Mouse (Mus musculus): ENCODE measurements around the gene Acnat2.
"Not testable (repeated sequence)": the region's sequence is repeated elsewhere in the genome, so short reads cannot be mapped to it uniquely, and the experiment has no call there.

The Acnat2 gene

GRCm38 (mm10) chr4:49407957-49408356 is at the start of gene Acnat2:
Gene Acnat2, minus strand, starts transcription at chr4:49408151.
- DNase-seq (ENCODE audit: low spot score in 2 of 2), result not testable (repeated sequence)

GRCm38 (mm10) chr4:49456171-49456570 is 48.2 kb upstream of the Acnat2 start:
- no peak for DNase-seq (ENCODE audit: low spot score in 2 of 2)

- DNase-seq (ENCODE audit: low spot score in 2 of 2), result no peak
Measured at GRCm38 (mm10) chr4:49451848-49452551, 44.0 kb upstream of the Acnat2 start.

DNA sequence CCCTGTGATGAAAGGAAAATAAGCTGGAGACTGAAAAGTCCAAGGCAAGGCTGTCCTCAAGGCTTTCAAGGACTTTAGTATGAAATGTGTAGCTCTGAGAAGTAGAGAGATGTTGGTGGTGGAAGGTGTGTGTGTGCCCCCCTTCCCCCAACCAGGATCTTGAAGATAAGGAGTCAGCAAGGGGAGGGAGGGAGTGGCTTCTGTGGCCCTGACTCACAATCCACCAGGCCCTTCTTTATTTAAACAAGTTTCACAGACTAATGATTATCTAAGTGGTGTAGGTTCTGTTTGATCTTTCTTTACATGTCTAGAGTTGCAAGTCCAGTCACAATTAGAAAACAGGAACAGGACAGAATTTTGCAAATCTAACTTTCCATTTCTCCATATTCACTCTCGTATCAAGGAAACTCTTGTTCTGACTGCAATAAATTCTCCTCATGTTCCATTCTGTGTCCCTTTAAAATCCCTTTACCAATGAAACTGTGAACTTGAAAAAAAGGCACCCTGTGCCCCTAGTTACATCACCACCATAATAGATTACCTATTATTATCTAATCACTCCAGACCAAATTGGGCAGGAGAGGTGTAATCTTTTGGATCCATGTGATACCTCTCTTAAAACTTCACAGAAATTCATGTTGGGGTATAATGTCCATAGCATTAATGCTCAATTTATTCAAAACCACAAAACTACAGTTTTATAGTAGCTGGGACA is 43.3 kb upstream of the Acnat2 start:
- not testable (repeated sequence) for DNase-seq (ENCODE audit: low spot score in 2 of 2)

GRCm38 (mm10) chr4:49436968-49437367 is 29.0 kb upstream of the Acnat2 start:
- DNase-seq (ENCODE audit: low spot score in 2 of 2), result not testable (repeated sequence)

GRCm38 (mm10) chr4:49410151-49410550 is 2.2 kb upstream of the Acnat2 start:
- not testable (repeated sequence) for DNase-seq (ENCODE audit: low spot score in 2 of 2)

DNA sequence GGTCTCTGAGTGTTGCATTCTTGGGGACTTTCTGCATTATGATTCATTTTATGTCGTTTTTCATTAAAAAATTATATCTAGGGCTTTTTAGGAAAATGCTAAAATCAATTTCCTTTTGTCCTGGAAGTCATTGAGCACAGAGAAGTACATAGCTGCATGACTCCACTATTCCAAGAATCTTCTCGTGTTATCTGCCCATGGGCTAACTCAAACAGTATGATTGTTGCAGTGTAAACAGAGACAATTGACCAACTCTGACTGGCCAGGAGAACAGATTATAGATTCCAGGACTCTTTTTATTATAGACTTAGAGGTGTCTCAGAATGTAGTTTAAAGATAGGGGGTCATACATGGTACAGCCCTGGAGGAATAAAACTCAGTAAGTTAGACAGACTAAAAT is 21.1 kb downstream of the Acnat2 start:
- no peak for DNase-seq (ENCODE audit: low spot score in 2 of 2)

- DNase-seq (ENCODE audit: low spot score in 2 of 2), result not testable (repeated sequence)
Measured at GRCm38 (mm10) chr4:49383576-49384318, 24.2 kb downstream of the Acnat2 start.

- not testable (repeated sequence) for DNase-seq (ENCODE audit: low spot score in 2 of 2)
Measured at GRCm38 (mm10) chr4:49368046-49368445, 39.9 kb downstream of the Acnat2 start.

DNA sequence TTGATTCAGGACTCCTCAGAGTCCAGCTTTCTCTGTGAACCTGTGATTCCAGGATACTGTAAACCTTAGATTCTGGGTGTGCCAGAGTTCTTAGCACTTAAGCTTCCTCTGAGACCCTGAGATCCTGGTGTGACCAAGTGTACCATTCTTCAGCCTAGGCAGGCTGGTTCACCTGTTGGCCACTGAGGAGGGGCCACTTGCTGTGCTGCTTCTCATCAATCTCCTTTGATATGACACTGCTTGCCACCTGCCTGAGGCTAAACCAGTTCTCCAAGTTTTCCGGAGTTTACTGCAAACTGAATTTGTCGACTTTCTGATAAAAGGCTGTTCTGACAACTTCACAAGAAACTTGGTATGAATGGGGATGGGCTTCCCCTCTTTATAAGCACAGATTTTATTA is 50.9 kb downstream of the Acnat2 start:
- DNase-seq (ENCODE audit: low spot score in 2 of 2), result no peak

GRCm38 (mm10) chr4:49350470-49350869 is 57.5 kb downstream of the Acnat2 start:
- no peak for DNase-seq (ENCODE audit: low spot score in 2 of 2)

DNA sequence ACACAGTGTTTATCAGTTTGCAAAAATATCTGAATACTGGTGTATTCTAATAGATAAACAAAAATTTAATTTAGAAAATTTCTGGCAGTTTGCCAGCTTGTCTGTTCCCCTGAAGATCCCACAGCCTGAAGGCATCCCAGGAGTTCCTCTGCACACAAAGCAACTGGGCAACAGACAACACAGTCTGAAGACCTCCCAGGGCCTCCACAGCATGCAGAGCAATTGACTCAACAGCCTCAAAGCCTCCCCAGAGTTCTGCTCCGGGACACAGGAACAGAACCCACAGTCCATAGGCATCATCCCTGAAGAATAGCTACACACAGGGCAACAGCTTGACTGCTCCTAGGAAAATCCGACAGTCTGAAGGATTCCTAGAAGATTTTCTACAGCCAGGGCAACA is 59.3 kb downstream of the Acnat2 start:
- DNase-seq (ENCODE audit: low spot score in 2 of 2), result no peak

DNA sequence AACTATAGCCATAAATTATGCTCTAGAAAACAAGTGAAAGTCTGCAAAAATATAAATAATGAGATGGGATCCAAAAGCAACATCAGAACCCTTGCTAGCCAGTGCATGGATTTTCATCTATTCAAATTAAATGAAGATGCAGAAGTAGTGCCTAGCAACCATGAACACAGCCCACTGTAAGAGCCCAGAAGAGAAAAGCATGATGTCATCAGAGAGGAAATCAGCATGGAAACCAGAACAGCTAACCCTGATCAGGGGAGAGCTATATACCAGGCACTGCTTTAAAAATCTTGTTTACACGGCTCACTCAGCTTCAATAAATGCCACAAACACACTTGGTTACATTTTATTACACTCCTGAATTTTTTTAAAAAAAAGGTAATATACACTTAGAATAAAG is 60.0 kb downstream of the Acnat2 start:
- not testable (repeated sequence) for DNase-seq (ENCODE audit: low spot score in 2 of 2)

DNA sequence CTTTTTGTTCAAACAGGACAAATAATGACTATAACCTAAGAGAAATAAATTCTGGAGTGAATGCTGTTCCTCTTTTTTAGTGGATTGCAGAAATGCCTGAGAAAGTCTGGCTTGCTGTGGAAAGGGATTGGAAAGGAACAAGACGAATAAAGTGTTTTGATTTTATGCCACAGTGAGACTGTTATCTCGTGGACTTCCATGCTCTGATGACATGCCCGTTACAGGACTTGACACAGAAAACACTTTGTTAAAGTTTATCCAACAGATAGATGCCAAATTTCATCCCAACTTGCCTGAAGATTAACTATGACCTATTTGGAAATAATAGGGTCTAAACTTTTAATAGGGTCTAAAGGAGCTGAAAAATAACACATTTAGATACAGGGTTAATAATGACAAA is 67.9 kb downstream of the Acnat2 start:
- DNase-seq (ENCODE audit: low spot score in 2 of 2), result not testable (repeated sequence)

GRCm38 (mm10) chr4:49337949-49338348 is 70.0 kb downstream of the Acnat2 start:
- DNase-seq (ENCODE audit: low spot score in 2 of 2), result not testable (repeated sequence)
